Mouse (Mus musculus): ENCODE results near the gene Rtn4.
"Not testable (repeated sequence)": the region's sequence is repeated elsewhere in the genome, so short reads cannot be mapped to it uniquely, and the experiment has no call there.

The Rtn4 gene

DNA sequence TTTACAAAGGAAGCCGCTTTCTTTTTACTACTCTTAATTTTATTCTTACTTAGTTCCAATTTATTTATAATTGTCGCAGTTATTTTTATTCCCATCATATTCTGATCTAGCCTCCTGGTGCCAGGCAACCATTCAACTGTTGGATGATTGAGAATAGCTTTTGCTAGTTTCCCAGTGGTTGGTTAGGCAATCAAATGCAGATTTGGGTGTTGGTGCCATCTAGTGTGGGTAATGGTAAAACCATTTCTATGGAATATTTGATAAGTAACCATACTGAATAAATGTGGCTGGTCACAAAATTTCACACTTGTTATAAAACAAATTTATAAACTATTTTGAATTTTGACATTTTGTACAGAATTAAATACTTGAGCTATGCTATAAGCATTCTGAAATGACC lies 22.0 kb downstream of the Rtn4 start:
- DNase-seq, result peak; percentile 12 to 25

DNA sequence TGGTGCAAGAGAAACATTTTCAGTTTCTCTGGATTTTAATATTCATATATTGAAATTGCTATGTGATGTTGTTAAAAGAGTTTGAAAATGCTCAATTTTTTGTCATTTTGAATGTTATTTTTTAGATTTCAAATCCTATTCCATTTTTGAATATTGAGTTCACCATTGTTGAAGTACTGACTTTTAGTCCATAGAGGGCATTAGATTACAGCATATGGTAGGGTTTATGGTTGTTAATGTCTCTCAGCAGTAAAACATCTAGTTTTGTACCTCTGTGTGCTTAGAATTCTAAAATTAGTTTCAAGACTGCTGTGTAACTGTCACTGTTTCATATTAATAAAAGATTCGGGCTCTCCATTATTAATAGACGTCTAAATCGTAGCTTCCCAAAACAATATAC lies 22.8 kb downstream of the Rtn4 start:
- DNase-seq, result no peak

DNA sequence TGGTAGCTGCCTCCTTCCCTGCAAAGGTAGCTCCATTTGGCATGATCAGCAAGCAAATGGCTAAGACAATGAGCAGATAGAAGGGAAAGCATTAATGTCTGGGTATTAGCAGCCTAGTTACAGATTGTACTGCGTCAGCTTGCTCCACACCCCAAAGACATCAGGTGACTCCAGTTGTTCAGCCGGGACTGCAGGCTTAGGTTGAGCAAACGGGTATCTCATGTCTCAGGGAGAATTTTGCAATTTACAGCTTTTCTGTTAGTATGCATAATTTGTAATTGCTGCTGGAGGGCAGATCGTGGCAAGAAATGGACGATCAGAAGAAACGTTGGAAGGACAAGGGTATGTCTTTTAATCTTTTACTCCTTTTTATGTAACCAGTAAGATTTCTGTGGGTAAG lies 25.8 kb downstream of the Rtn4 start:
- peak; percentile 46 to 48 for DNase-seq

DNA sequence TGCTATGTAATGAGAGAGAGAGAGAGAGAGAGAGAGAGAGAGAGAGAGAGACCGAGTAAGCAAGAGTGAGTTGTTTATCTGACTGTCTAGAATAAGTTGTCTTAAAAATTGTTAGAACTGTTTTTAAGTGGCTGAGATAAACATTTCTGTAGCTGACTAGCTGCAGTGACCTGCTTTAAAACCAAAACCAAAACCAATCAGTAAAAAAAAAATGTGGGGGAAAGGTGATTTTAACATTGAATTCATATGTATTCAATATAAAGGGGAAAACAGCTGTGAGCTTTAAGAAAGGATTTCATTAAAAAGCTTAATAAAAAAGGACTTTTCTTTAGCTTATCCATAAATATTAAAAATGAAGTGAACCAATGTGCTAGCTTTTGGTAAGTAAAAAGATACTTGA lies 26.9 kb downstream of the Rtn4 start:
- DNase-seq, result no peak

DNA sequence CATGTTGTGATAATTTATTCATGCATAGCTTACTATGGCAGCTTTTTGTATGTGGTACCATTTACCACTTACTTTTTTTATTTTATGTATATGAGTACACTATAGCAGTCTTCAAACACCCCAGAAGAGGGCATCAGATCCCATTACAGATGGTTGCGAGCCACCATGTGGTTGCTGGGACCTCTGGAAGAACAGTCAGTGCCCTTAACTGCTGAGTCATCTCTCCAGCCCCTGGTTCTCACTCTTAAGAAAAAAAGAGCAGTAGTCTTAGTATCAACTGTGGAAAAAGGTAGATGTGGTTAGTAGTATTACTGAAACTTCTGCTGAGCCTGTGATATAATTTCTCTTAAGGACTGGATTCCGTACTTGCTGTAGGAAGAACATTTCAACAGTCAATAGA lies 31.5 kb downstream of the Rtn4 start:
- no peak for DNase-seq

DNA sequence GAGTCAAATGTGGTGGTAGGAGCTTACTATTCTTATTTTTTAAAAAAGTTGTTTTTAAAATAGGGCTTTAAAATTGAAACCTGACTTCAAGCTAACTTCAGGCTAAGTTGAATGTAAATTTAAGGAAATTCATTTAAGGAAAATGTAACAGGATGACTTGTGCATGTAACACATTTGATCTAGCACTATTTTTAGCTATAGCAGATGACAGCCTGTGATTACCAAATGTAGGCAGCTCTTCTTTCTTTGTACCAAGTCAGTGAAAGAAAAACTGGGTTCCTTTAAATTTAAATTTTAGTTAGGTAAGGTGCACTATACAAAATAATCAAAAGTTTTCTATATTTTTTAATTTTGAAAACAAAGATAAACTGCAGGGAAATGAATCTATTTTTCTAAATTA lies 32.4 kb downstream of the Rtn4 start:
- no peak for DNase-seq

DNA sequence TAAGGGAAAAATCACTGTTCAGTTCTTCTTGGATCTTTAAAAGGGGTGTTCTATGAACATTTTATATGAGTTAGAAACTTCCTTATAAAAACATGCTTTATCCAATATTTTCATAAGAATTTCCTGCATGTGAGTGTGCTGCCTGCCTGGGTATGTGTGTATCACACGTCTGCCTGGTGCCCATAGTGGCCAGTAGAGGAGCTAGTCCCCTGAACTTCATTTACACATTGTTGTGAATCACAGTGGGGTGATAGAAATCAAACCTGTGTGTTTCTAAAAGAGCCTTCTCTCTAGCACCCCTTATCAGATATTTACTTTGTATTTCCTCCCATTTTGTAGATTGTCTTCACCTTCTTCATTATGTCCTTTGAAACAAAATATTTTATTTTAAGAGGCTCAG lies 32.9 kb downstream of the Rtn4 start:
- no peak for DNase-seq

DNA sequence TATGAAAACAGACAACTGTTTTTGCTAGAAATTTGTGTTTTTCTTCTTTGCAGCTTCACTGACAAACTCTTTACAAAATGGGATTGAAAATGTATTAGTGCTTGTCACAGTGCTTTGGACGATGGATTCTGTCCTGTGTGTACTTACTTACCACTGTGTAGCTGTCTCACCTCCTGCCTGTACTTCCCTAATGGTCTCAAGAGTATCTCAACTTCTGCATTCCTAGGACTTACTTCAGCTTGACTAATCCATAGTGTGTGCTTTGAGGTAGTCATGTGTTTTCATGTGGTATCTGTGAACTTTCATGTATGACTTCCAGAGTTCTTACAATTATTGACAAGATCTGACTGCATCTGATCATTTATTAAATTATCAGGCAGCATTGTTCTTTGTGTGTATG lies 35.2 kb downstream of the Rtn4 start:
- DNase-seq, result no peak

DNA sequence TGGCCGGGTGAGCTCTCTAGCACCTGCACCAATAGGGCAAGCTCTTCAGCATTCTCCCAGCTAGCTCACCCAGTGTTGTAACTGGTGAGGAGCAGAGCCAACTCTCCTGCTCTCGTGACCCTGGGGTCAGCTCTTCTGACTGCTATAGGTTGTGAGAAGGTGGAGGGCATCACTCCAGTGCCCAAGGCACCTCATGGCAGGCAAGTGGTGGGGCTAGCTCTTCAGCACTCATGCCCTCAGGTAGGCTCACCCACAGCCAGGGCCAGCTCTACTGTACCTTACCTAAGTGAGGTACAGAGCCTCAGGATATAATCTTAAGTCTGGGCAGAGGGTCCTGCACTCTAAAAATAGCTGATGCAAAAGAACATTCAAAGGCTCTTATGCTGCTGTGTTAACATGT lies 47.0 kb downstream of the Rtn4 start:
- no peak for DNase-seq

DNA sequence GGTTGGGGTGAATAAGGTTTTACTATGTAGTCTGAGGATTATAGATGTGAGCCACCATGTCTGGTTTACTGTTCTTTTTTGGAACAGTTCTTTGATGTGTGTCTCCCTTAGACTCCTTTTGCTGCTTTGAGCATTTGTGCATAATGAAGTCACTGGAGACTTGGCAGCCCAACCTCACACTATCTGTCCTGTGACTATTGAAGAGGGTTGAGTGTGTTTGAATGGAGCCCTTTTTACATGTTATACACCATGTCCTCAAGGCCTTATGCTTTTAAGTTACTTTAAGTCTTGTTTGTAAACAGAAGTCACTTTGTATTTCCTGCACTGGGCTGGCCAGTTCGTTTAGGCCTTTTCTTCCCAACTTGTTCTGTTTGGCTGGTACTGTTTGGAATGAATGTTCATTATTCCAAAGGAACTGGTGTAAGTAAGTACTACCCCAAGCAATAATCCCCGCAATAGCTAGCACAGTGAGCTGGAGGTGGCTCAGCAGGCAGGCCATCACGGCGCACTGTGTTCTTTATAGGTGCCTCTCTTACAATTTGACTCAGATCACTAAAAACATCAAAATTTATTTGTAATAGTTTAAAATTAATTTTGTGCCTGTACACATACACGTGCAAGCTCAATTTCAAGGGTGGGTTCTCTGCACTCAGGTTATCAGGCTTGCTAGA lies 52.1 kb downstream of the Rtn4 start:
- no peak for DNase-seq

DNA sequence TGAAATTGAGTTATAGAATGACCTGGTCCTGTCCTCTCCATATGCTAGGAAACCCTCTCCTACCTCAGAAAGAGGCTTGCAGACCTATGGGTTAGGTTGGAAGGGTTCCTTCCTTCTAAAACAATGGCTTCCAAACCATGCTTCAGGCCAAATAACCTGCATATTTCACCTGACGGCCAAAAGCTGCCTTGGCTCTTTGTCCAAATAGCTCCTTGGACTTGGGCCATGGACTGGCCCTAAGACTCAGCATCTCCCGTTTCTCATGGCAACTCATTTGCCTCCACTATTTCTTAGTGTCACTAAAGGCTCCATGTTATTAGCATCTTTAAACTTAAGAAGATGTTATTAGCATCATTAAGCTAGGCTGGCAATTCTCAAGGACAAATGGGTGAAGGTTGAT lies 52.8 kb downstream of the Rtn4 start:
- no peak for DNase-seq

DNA sequence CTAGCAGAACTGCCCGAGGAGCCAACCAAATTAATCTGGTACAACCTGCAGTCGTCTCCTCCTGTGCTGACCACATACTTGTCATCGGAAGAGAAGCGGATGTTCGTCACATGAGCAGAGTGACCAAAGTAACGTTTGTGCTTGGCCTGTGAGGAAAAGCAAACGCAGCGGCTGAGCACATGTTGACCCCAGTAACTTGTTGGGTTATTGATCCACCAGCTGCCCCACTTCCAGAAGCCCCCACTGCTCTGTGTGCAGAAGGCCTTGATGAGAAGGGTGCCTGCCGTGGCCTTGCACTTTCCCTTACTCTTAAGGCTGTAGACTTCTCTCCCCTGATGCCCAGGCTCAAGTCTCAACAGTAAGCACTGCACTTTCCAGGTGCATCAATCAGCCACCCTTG lies 53.5 kb downstream of the Rtn4 start:
- DNase-seq, result no peak

DNA sequence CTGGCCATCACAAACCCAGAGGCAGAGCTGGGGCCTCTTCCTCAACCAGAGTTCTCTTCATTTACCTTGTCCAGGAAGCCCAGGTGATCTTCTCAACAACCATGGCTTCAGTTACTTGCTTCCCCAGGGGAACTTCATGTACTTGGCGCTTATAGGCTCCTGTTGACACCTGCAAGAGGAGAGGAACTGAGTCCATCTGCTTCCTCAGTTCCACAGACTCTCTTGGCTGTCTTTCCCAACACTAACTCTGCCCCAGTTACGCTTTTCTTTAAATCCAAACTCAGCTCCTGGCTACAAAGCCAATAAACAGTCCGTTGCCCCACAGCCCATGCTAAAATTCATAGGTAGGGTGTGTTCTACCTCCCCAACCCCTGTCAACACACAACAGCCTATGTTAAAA lies 54.6 kb downstream of the Rtn4 start:
- DNase-seq, result no peak

DNA sequence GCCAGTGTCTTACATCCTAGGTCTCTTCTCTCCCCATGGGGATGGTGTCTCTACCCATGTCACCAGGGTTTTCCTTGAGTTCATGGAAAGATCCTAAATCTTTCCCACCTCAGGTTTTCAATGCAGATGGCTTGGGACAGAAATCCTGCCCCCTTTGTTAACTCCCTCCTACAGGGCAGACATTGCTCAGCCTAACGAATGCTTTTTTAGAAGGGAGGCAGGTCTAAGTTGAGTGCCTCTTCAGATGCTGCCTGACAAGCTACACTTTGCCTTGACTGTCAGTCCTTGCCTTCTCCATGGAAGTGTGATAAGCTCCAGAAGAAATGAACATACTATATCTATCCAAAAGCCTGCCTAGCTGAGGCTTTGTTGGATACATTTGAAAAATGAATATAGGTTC lies 55.1 kb downstream of the Rtn4 start:
- DNase-seq, result no peak

DNA sequence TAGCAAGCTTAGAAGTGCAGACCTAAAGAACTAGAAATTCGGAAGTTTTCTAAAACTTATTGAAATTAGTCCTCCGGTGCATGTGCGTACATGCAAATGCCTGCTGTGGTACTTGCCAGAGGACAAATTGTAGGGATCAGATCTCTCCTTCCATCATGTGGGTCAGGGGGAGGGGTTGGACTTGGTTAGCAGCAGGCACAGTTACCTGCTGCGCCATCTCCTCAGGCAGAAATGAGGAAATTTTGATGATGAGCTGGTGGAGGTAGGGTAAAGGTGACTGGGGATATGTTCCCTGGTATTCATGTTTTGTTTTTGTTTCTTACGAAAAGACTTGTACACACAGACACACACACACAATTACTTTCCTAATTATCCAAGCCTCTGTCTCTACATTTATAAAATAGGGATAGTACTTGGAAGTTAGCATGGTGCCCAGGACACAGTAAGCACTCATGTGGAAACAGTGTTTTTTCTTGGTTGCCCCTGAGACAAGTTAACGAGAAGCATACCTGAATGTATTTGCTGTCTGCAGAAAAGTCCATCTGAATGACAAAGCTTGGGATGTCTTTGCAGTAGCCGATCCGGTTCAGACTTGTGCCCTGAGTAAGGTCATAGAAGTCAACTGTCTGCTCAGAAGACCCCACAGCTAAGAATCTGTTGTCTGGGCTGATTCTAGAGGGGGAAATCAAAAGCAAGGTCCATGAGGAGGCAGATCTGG lies 56.2 kb downstream of the Rtn4 start:
- no peak for DNase-seq

DNA sequence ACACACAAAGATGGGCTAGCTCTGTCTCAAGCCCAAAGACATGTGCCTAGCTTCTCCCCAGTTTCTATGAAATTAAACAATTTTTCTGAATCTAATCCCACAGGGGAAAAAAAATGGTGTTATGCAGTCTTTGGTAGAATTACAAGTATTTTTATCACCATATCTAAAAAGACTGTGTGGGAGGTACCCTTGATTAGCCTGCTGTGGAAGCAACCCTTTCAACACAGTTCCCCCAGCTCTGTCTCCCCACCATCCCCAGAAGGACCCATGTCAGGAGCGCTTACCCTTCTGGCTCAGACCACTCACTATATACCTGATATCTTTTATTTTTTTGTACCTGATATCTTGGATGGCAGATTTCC lies 56.7 kb downstream of the Rtn4 start:
- no peak for DNase-seq

DNA sequence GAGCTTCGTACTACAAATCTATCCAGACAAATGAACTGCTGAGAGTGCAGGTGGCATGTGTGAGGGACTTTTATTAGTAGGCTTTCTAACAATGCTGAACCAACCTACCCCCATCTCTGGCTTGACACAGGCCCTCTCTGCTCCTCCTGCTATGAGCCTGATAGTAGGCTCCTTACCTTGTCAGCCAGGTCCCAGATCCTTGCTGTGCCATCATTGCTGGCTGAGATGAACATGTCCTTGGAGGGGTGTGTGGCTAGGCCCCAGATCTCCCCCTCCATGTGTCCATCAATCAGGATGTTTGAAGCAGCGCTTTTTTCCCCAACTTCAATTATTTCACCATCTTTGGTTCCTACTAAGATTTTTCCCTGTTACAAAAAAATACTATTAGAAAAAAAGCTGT lies 58.3 kb downstream of the Rtn4 start:
- DNase-seq, result no peak

DNA sequence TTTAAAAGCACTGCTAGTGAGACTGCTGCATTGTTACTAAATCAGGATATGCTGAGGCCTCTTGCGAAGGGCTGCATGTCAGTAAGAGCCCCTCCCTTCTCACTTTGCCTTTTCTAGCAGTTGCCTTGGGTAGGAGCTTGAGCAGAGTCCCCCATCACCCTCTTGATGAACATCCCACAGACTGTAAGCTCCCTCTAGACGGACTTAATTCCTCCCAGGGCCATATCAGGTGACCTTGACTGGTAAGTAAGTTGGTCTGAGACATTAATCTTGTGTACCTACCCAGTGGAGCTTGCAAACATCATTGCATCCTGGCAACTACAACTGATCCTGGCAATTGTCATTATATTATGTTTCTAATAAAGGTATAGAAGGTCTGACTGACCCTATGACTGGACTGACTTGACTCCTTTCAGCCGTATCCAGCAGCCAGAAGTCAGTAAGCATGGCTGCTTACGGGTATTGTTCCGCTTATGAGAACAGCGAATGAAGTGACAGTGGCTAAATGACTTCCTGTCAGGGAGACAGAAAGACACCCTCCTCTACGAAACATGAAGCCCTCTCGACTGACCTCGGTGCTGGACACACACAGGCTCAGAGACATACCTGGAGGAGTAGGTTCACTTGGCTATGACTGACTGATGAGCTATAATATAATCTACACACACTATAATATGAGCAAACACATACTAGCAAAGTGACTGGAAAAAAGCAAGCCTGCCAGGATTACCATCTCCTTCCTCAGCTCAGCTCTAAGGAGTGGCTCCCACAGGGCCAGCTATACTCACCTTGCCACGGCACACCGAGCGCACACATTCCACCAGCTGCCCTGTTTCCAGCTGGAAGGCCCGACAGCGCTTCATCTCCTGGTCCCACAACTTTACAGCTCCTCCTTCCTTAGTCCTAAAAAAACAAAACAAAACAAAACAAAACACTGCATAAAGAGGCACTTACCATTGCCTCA lies 59.2 kb downstream of the Rtn4 start:
- no peak for DNase-seq

DNA sequence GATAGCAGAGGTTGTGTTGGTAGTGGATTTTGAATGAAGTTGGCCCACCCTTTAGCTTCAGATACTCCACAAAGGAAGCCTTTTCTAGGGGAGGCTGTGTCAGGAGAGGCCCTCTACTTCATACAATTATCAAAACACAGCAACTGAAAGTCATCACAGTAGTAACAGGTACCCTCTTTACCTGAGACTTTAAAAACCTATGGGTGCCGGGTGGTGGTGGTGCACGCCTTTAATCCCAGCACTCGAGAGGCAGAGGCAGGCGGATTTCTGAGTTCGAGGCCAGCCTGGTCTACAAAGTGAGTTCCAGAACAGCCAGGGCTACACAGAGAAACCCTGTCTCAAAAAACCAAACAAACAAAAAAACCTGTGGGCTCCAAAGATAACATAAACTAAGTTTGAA lies 63.3 kb downstream of the Rtn4 start:
- DNase-seq, result not testable (repeated sequence)

DNA sequence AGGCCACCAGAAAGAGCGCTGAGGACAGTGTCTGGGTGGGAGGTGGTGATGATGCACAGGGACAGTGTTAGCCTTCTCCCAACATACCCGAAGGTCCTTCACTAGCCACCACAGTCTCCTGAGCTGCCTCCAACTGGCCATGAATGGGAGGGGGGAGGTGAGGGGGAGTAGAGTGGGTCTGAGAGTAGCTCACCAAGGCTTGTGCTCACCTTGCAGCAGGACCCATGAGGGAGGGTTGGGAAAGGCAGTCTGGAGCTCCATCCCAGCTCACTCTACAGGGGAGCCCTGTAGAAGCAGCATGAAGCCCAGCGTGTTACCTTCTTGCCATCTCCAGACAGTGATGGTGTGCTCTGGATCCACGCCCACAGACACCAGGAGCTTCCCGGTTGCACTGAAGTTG lies 65.9 kb downstream of the Rtn4 start:
- no peak for DNase-seq

DNA sequence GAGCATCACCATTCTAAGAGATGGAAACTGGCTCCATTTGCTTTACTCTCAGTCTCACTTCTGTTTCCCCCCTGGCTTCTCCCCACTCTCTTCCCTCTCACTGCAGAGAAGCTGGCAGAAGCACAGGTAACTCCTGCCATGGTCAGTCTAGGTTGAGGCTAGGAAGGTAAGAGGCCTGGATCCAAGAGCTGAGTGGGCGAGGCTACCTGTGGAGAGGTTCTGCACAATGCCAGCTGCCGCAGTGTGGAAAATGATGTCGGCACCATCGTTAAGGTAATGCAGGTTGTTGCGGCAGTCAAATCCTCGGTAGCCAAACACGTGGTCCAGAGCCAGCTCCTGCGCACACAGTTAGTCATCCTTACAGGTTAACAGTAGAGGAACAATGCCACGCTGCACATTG lies 68.6 kb downstream of the Rtn4 start:
- no peak for DNase-seq

DNA sequence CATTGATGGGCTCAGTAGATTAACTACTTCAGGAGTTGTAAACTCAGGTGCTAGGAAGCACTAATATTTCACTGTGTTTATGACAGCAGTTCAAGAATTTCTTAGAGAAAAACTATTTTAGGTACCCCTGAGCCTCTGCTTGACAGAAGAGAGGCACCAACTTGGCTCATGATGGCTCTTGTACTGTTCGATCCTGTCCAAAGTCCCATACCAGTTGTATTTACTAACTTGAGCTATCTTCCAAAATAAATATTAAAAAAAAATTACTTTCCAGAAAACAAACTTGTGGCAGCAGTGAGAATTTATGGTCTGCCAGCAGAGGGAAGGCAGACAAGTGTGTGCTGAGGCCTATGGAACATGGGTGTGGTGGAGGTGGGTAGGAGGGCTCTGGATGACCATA lies 70.0 kb downstream of the Rtn4 start:
- DNase-seq, result no peak

DNA sequence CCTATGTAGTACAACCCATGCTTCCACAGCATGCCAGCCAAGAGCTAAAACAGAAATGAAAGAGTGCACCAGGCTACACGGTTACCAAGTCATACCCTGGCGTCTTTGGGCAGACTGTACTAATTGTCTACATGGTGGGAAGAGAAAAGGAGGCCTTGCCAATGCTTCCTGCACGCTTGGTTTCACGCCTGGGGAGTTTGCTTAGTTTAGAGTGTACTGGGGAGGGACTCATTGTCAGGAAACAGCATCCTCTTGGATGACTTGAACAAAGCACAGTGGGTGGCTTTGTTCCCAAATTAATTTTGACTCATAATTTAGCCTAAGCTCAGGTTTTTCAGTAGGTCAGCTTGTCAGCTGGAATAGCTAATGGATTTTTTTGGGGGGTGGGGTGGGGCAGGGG lies 72.3 kb downstream of the Rtn4 start:
- no peak for DNase-seq
